Mouse (Mus musculus) forebrain, embryonic 11.5 days (tissue): ENCODE data around the gene Gstp2. TPM values are rescaled to one million over a fixed set of nuclear protein-coding genes. Genes with fewer than 3 reads are reported as not detected.
A peak's percentile ranks its signal among the peaks of the same experiment; 100 is the strongest.

Experiments
- ATAC-seq: fragments of 200-750 bp; cut with Nextera tagmentation; replicated peaks from 2 replicates; pipeline ENCODE4 v1.8.0; 2017; ENCODE audit warnings: moderate TSS enrichment; ENCODE audit not compliant: low FRiP score
- DNase-seq: peaks from one replicate; pipeline ENCODE4 v3.0.0-alpha.2; 2017; ENCODE audit warnings: low spot score
- H3K27ac ChIP-seq: fragments of 300-500 bp; sonication (generic); 2 replicates; pipeline ENCODE4 v1.5.1; 2014; ENCODE audit warnings: low read depth, low read length
- H3K27me3 ChIP-seq: fragments of 300-500 bp; sonication (generic); 2 replicates; pipeline ENCODE4 v1.6.1; 2014; ENCODE audit warnings: mild to moderate bottlenecking, low read length, mixed read lengths; ENCODE audit not compliant: control insufficient read depth, insufficient read depth
- H3K36me3 ChIP-seq: fragments of 300-500 bp; sonication (generic); 2 replicates; pipeline ENCODE4 v1.6.1; 2014; ENCODE audit warnings: mild to moderate bottlenecking, low read length, moderate library complexity, mixed read lengths; ENCODE audit not compliant: control insufficient read depth, insufficient read depth
- H3K4me1 ChIP-seq: fragments of 300-500 bp; sonication (generic); replicated peaks from 2 replicates; pipeline ENCODE4 v1.6.1; 2014; ENCODE audit warnings: low read length, mixed read lengths; ENCODE audit not compliant: control insufficient read depth, insufficient read depth
- H3K4me2 ChIP-seq: fragments of 300-500 bp; sonication (generic); 2 replicates; pipeline ENCODE4 v1.6.1; 2014; ENCODE audit warnings: low read depth, mild to moderate bottlenecking, low read length, moderate library complexity, mixed read lengths; ENCODE audit not compliant: severe bottlenecking
- H3K4me3 ChIP-seq: fragments of 300-500 bp; sonication (generic); 2 replicates; pipeline ENCODE4 v1.5.1; 2014; ENCODE audit warnings: low read depth, low read length
- H3K9ac ChIP-seq: fragments of 300-500 bp; sonication (generic); 2 replicates; pipeline ENCODE4 v1.6.1; 2014; ENCODE audit warnings: low read length
- H3K9me3 ChIP-seq: fragments of 300-500 bp; sonication (generic); 2 replicates; pipeline ENCODE4 v1.6.1; 2016; ENCODE audit warnings: low read length, mixed read lengths; ENCODE audit not compliant: control insufficient read depth
- WGBS: fragments of 180-500 bp; shearing (Covaris S2); extraction: QIAGEN DNeasy Blood & Tissue Kit; methylation state at CpG from one replicate; pipeline ENCODE4 v1.1.7; 2014; 5-methylcytosine and 5-hydroxymethylcytosine counted together
- polyA plus RNA-seq: library from polyadenylated mRNA; unstranded; fragments of >200 nt; fragmentation: Nextera tagmentation; extraction: Ambion mirVana; gene quantifications from 2 replicates; pipeline ENCODE4 v1.2.1, GENCODE M21; 2014

Gene Gstp2
- polyA plus RNA-seq, 1 experiment from 2014 or later, result 1.8 TPM

- no peaks in the 10 kb centered on the region; the same call in 1 of the 2 replicates for H3K36me3 ChIP-seq
- peaks cover 5% of the 10 kb centered on the region for H3K4me1 ChIP-seq
- H3K27ac ChIP-seq, result no peak overlapping the region
- 86% methylated on average over 12 of the region's 12 CpGs for WGBS
- H3K4me2 ChIP-seq, result no peak overlapping the region
- no peak overlapping the region for H3K4me3 ChIP-seq
- ATAC-seq (no peak), DNase-seq (no peak)
- H3K9ac ChIP-seq, result no peak overlapping the region
- H3K27me3 ChIP-seq, result no peaks in the 10 kb centered on the region
- no peaks in the 10 kb centered on the region for H3K9me3 ChIP-seq
Observed at GRCm38 (mm10) chr19:4036327-4037045, 9.3 kb downstream of the Gstp2 start.

- no peak overlapping the region for H3K4me2 ChIP-seq
- no peak overlapping the region for H3K27ac ChIP-seq
- H3K9ac ChIP-seq, result no peak overlapping the region
- H3K4me1 ChIP-seq, result peaks cover 5% of the 10 kb centered on the region
- 68% methylated on average over 5 of the region's 5 CpGs for WGBS
- no peak for ATAC-seq
- no peaks in the 10 kb centered on the region for H3K9me3 ChIP-seq
- H3K4me3 ChIP-seq, result no peak overlapping the region
- H3K27me3 ChIP-seq, result no peaks in the 10 kb centered on the region
- no peaks in the 10 kb centered on the region; the same call in 1 of the 2 replicates for H3K36me3 ChIP-seq
- DNase-seq, result no peak
Observed at GRCm38 (mm10) chr19:4033742-4034141, 12.1 kb downstream of the Gstp2 start.

GRCm38 (mm10) chr19:4033298-4033697 lies 12.5 kb downstream of the Gstp2 start:
- H3K4me2 ChIP-seq, result no peak overlapping the region
- H3K4me3 ChIP-seq, result no peak overlapping the region
- no peaks in the 10 kb centered on the region; the same call in 1 of the 2 replicates for H3K36me3 ChIP-seq
- DNase-seq (no peak), ATAC-seq (no peak)
- WGBS, result 87% methylated on average over 3 of the region's 3 CpGs
- no peaks in the 10 kb centered on the region for H3K9me3 ChIP-seq
- no peak overlapping the region for H3K9ac ChIP-seq
- H3K27ac ChIP-seq, result no peak overlapping the region
- H3K4me1 ChIP-seq, result peaks cover 5% of the 10 kb centered on the region
- H3K27me3 ChIP-seq, result no peaks in the 10 kb centered on the region

- Histone ChIP-seq H3K27me3 (no peaks in the 10 kb centered on the region), H3K4me3 (no peak overlapping the region), H3K4me2 (no peak overlapping the region), H3K4me1 (peaks cover 3% of the 10 kb centered on the region), H3K27ac (no peak overlapping the region), H3K36me3 (no peaks in the 10 kb centered on the region; the same call in 1 of the 2 replicates), H3K9ac (no peak overlapping the region), H3K9me3 (no peaks in the 10 kb centered on the region)
- ATAC-seq (no peak), DNase-seq (no peak)
- 53% methylated on average over 7 of the region's 7 CpGs for WGBS
Observed at GRCm38 (mm10) chr19:4032668-4033067, 13.2 kb downstream of the Gstp2 start.

GRCm38 (mm10) chr19:4027576-4027975 lies 18.2 kb downstream of the Gstp2 start:
- ATAC-seq (no peak), DNase-seq (no peak)
- Histone ChIP-seq H3K9me3 (no peaks in the 10 kb centered on the region; the same call in 1 of the 2 replicates), H3K9ac (no peak overlapping the region), H3K4me1 (no peaks in the 10 kb centered on the region), H3K36me3 (no peaks in the 10 kb centered on the region), H3K4me3 (no peak overlapping the region), H3K4me2 (no peak overlapping the region), H3K27me3 (no peaks in the 10 kb centered on the region), H3K27ac (no peak overlapping the region)

GRCm38 (mm10) chr19:4023185-4023584 lies 22.6 kb downstream of the Gstp2 start:
- Histone ChIP-seq H3K9me3 (no peaks in the 10 kb centered on the region; the same call in 1 of the 2 replicates), H3K36me3 (no peaks in the 10 kb centered on the region), H3K9ac (no peak overlapping the region), H3K4me3 (no peak overlapping the region), H3K27ac (no peak overlapping the region), H3K4me2 (no peak overlapping the region), H3K4me1 (no peaks in the 10 kb centered on the region; the same call in 1 of the 2 replicates), H3K27me3 (no peaks in the 10 kb centered on the region)
- ATAC-seq (no peak), DNase-seq (no peak)
- 79% methylated on average over 7 of the region's 7 CpGs for WGBS

- WGBS, result 37% methylated on average over 18 of the region's 18 CpGs
- peak; percentile 72 for DNase-seq
- no peak for ATAC-seq
- Histone ChIP-seq H3K4me3 (no peak overlapping the region), H3K4me1 (no peaks in the 10 kb centered on the region; the same call in 1 of the 2 replicates), H3K9ac (no peak overlapping the region), H3K9me3 (no peaks in the 10 kb centered on the region), H3K36me3 (no peaks in the 10 kb centered on the region), H3K27me3 (no peaks in the 10 kb centered on the region), H3K27ac (no peak overlapping the region), H3K4me2 (no peak overlapping the region)
Observed at GRCm38 (mm10) chr19:4018743-4019583, 26.9 kb downstream of the Gstp2 start.

- H3K27ac ChIP-seq, result no peak overlapping the region
- 69% methylated on average over 10 of the region's 10 CpGs for WGBS
- ATAC-seq, result no peak
- no peak overlapping the region for H3K4me2 ChIP-seq
- no peak for DNase-seq
- H3K9me3 ChIP-seq, result no peaks in the 10 kb centered on the region
- H3K36me3 ChIP-seq, result no peaks in the 10 kb centered on the region
- H3K27me3 ChIP-seq, result no peaks in the 10 kb centered on the region
- H3K9ac ChIP-seq, result no peak overlapping the region
- no peak overlapping the region for H3K4me3 ChIP-seq
- H3K4me1 ChIP-seq, result no peaks in the 10 kb centered on the region; the same call in 1 of the 2 replicates
Observed at GRCm38 (mm10) chr19:4017921-4018587, 27.8 kb downstream of the Gstp2 start.
